Mouse (Mus musculus) forebrain, embryonic 16.5 days (tissue): ENCODE results near the gene Ncs1. TPM values are rescaled to one million over a fixed set of nuclear protein-coding genes. Genes with fewer than 3 reads are reported as not detected.

Experiments
- ATAC-seq: fragments of 200-750 bp; cut with Nextera tagmentation; 2 replicates; pipeline ENCODE4 v1.8.0; 2017; ENCODE audit warnings: mild to moderate bottlenecking, moderate library complexity
- H3K27ac ChIP-seq: fragments of 300-500 bp; sonication (generic); 2 replicates; pipeline ENCODE4 v1.5.1; 2014; ENCODE audit warnings: low read length, control low read depth
- H3K27me3 ChIP-seq: fragments of 300-500 bp; sonication (generic); replicated peaks from 2 replicates; pipeline ENCODE4 v1.6.1; 2014; ENCODE audit warnings: low read length; ENCODE audit not compliant: control insufficient read depth, insufficient read depth
- H3K36me3 ChIP-seq: fragments of 300-500 bp; sonication (generic); 2 replicates; pipeline ENCODE4 v1.6.1; 2014; ENCODE audit not compliant: control insufficient read depth, insufficient read depth
- H3K4me1 ChIP-seq: fragments of 300-500 bp; sonication (generic); replicated peaks from 2 replicates; pipeline ENCODE4 v1.6.1; 2014; ENCODE audit warnings: low read length; ENCODE audit not compliant: control insufficient read depth, insufficient read depth
- H3K4me2 ChIP-seq: fragments of 300-500 bp; sonication (generic); 2 replicates; pipeline ENCODE4 v1.6.1; 2014; ENCODE audit warnings: mild to moderate bottlenecking, low read length, control low read depth
- H3K4me3 ChIP-seq: fragments of 300-500 bp; sonication (generic); replicated peaks from 2 replicates; pipeline ENCODE4 v1.5.1; 2014; ENCODE audit warnings: mild to moderate bottlenecking, low read length, control low read depth
- H3K9ac ChIP-seq: fragments of 300-500 bp; sonication (generic); replicated peaks from 2 replicates; pipeline ENCODE4 v1.6.1; 2014; ENCODE audit warnings: low read depth, low read length, control low read depth
- H3K9me3 ChIP-seq: fragments of 300-500 bp; sonication (generic); 2 replicates; pipeline ENCODE4 v1.6.1; 2016; ENCODE audit warnings: low read length; ENCODE audit not compliant: control insufficient read depth
- WGBS: fragments of 180-500 bp; shearing (Covaris S2); extraction: QIAGEN DNeasy Blood & Tissue Kit; methylation state at CpG from one replicate; pipeline ENCODE4 v1.1.7; 2014; 5-methylcytosine and 5-hydroxymethylcytosine counted together
- polyA plus RNA-seq: library from polyadenylated mRNA; unstranded; fragments of >200 nt; fragmentation: Nextera tagmentation; extraction: Ambion mirVana; gene quantifications from 2 replicates; pipeline ENCODE4 v1.2.1, GENCODE M21; 2015

Ncs1 gene
- 112 and 119 TPM in 2 replicates for polyA plus RNA-seq

- Histone ChIP-seq H3K9me3 (no peaks in the 10 kb centered on the region), H3K9ac (peak within 1 kb of the TSS; percentile 94), H3K4me1 (peaks cover 29% of the 10 kb centered on the region), H3K4me2 (peak within 1 kb of the TSS; percentile 83), H3K27ac (peak within 1 kb of the TSS; percentile 80), H3K27me3 (no peaks in the 10 kb centered on the region), H3K4me3 (peak within 1 kb of the TSS; percentile 73), H3K36me3 (no peaks in the 10 kb centered on the region)
- ATAC-seq, result peak; percentile 91
- 0% methylated on average over 64 of the region's 89 CpGs for WGBS
These were observed at the start of gene Ncs1 for GRCm38 (mm10) chr2:31245491-31246141. Ncs1 (plus strand) TSS chr2:31245823.

GRCm38 (mm10) chr2:31198621-31199020 lies 47.0 kb upstream of the Ncs1 start:
- Histone ChIP-seq H3K4me2 (no peak overlapping the region), H3K4me1 (no peaks in the 10 kb centered on the region), H3K36me3 (no peaks in the 10 kb centered on the region; the same call in 1 of the 2 replicates), H3K9me3 (no peaks in the 10 kb centered on the region), H3K4me3 (no peak overlapping the region), H3K9ac (no peak overlapping the region), H3K27ac (no peak overlapping the region), H3K27me3 (no peaks in the 10 kb centered on the region)
- ATAC-seq, result no peak
- 81% methylated on average over 4 of the region's 4 CpGs for WGBS

- Histone ChIP-seq H3K36me3 (no peaks in the 10 kb centered on the region; the same call in 1 of the 2 replicates), H3K4me1 (no peaks in the 10 kb centered on the region), H3K9ac (no peak overlapping the region), H3K4me2 (no peak overlapping the region), H3K27ac (no peak overlapping the region), H3K27me3 (no peaks in the 10 kb centered on the region), H3K4me3 (no peak overlapping the region), H3K9me3 (no peaks in the 10 kb centered on the region)
- ATAC-seq, result no peak
- 93% methylated on average over 2 of the region's 2 CpGs for WGBS
These were observed 45.6 kb upstream of the Ncs1 start for GRCm38 (mm10) chr2:31200051-31200450.

GRCm38 (mm10) chr2:31201851-31202250 lies 43.8 kb upstream of the Ncs1 start:
- 91% methylated on average over 7 of the region's 7 CpGs for WGBS
- H3K36me3 ChIP-seq, result no peaks in the 10 kb centered on the region; the same call in 1 of the 2 replicates
- H3K4me1 ChIP-seq, result no peaks in the 10 kb centered on the region
- no peak overlapping the region for H3K4me2 ChIP-seq
- H3K27me3 ChIP-seq, result no peaks in the 10 kb centered on the region
- H3K4me3 ChIP-seq, result no peak overlapping the region
- no peak overlapping the region for H3K27ac ChIP-seq
- no peak for ATAC-seq
- H3K9ac ChIP-seq, result no peak overlapping the region
- H3K9me3 ChIP-seq, result no peaks in the 10 kb centered on the region

GRCm38 (mm10) chr2:31202357-31202756 lies 43.3 kb upstream of the Ncs1 start:
- no peak overlapping the region for H3K4me3 ChIP-seq
- H3K36me3 ChIP-seq, result no peaks in the 10 kb centered on the region
- 65% methylated on average over 3 of the region's 3 CpGs for WGBS
- no peaks in the 10 kb centered on the region for H3K9me3 ChIP-seq
- H3K9ac ChIP-seq, result no peak overlapping the region
- no peak overlapping the region for H3K4me2 ChIP-seq
- H3K4me1 ChIP-seq, result no peaks in the 10 kb centered on the region
- no peak overlapping the region for H3K27ac ChIP-seq
- H3K27me3 ChIP-seq, result no peaks in the 10 kb centered on the region
- ATAC-seq, result no peak

GRCm38 (mm10) chr2:31202956-31203355 lies 42.7 kb upstream of the Ncs1 start:
- no peaks in the 10 kb centered on the region; the same call in 1 of the 2 replicates for H3K36me3 ChIP-seq
- no peak overlapping the region for H3K9ac ChIP-seq
- H3K9me3 ChIP-seq, result no peaks in the 10 kb centered on the region
- no peaks in the 10 kb centered on the region for H3K4me1 ChIP-seq
- no peak for ATAC-seq
- H3K4me3 ChIP-seq, result no peak overlapping the region
- H3K4me2 ChIP-seq, result no peak overlapping the region
- WGBS, result 87% methylated on average over 4 of the region's 4 CpGs
- H3K27ac ChIP-seq, result no peak overlapping the region
- H3K27me3 ChIP-seq, result no peaks in the 10 kb centered on the region

- no peak overlapping the region for H3K4me2 ChIP-seq
- H3K27ac ChIP-seq, result no peak overlapping the region
- no peak overlapping the region for H3K9ac ChIP-seq
- peaks cover 2% of the 10 kb centered on the region for H3K36me3 ChIP-seq
- no peak for ATAC-seq
- H3K4me3 ChIP-seq, result no peak overlapping the region
- WGBS, result 75% methylated on average over 5 of the region's 5 CpGs
- no peaks in the 10 kb centered on the region for H3K9me3 ChIP-seq
- H3K4me1 ChIP-seq, result no peaks in the 10 kb centered on the region
- no peaks in the 10 kb centered on the region for H3K27me3 ChIP-seq
These were observed 40.9 kb upstream of the Ncs1 start for GRCm38 (mm10) chr2:31204677-31205076.

GRCm38 (mm10) chr2:31206211-31206610 lies 39.4 kb upstream of the Ncs1 start:
- H3K9me3 ChIP-seq, result no peaks in the 10 kb centered on the region
- 74% methylated on average over 4 of the region's 4 CpGs for WGBS
- no peaks in the 10 kb centered on the region for H3K27me3 ChIP-seq
- no peak overlapping the region for H3K4me3 ChIP-seq
- H3K9ac ChIP-seq, result no peak overlapping the region
- no peak for ATAC-seq
- no peak overlapping the region for H3K4me2 ChIP-seq
- H3K27ac ChIP-seq, result no peak overlapping the region
- H3K4me1 ChIP-seq, result no peaks in the 10 kb centered on the region
- peaks cover 8% of the 10 kb centered on the region for H3K36me3 ChIP-seq

GRCm38 (mm10) chr2:31206882-31207281 lies 38.7 kb upstream of the Ncs1 start:
- H3K36me3 ChIP-seq, result peaks cover 8% of the 10 kb centered on the region
- H3K27me3 ChIP-seq, result no peaks in the 10 kb centered on the region
- H3K4me2 ChIP-seq, result no peak overlapping the region
- H3K4me3 ChIP-seq, result no peak overlapping the region
- ATAC-seq, result no peak
- H3K27ac ChIP-seq, result no peak overlapping the region
- no peaks in the 10 kb centered on the region for H3K9me3 ChIP-seq
- H3K9ac ChIP-seq, result no peak overlapping the region
- 38% methylated on average over 8 of the region's 8 CpGs for WGBS
- no peaks in the 10 kb centered on the region for H3K4me1 ChIP-seq
